Mouse (Mus musculus): ENCODE data around the gene Fam83g.
A peak's percentile ranks its signal among the peaks of the same experiment; 100 is the strongest.

The Fam83g gene

DNA sequence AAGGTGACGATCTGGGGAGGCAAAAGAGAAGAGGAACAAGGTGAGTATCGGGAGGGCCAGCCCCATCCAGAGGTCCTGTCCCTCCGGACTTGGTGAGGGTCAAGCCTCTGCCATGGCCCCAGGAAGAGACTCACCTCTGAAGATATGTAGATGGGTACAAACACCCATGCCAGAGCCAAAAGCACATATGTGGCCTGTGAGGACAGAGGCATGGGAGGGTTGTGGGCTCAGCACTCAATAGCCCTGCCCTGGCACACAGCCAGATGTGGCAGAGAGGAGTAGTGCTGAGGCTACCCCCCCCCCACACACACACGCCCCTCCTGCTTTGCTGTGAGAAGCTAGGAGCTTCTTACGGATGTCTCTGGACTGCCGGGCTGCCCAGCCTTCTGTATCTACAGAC lies 31.2 kb downstream of the Fam83g start:
- no peak for DNase-seq (ENCODE audit: low read depth, low spot score)

DNA sequence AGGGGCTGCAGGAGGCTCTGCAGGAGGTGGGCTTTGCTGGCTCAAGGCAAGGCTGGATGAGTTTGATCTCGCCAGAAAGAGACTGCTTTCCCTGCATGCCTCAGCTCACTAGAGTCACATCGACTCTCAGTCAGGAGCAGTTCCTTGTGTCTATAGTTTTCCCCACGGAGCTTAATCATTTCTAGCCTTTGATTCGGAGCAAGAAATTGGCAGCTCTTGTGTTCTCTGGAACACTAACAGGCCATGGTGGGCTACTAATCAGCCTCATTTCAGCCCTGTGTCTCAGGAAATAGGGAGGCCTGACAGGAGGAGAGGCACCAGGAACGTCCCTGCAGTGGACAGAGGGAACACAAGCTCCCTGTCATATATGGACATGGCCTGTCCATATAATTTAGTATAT lies 34.1 kb downstream of the Fam83g start:
- no peak for DNase-seq (ENCODE audit: low read depth, low spot score)

DNA sequence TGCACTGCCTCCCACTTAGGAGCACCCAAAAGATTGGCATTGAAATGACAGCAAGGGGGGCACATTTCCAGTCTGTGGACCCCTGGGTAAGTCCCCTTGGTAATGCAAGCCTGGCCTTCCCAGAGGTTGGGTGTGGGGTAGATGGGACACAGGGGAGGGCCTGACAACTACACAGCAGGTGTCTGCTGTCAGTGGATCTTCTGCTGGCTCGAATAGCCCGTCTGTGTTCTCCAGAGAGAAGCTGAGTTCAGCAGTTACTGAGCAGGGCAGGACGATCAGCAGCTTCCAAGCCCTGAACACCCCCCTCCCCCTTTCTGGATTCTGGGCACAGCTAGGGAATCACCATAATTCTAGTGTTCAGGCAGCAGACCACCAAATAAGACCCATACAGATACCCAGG lies 35.5 kb downstream of the Fam83g start:
- DNase-seq (ENCODE audit: low read depth, low spot score) = no peak

DNA sequence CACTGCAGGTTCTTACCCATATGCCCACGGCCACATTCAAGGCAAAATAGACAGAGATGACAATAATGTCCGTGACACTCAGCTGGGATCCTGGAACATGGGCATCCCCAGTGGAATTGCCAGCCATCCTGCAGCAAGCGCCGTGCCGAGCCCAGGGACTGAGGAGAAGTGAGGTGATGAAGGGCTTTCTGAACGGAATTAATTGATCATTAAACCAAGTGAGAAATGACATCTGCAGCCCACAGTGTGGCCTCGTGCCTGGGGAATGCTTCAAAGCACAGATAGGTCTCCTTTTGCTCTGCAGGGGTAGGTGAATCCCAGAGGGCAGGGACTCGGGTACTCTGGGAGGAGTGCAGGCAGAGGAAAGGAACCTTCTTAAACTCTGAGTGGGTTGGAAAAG lies 35.9 kb downstream of the Fam83g start:
- no peak for DNase-seq (ENCODE audit: low read depth, low spot score)

DNA sequence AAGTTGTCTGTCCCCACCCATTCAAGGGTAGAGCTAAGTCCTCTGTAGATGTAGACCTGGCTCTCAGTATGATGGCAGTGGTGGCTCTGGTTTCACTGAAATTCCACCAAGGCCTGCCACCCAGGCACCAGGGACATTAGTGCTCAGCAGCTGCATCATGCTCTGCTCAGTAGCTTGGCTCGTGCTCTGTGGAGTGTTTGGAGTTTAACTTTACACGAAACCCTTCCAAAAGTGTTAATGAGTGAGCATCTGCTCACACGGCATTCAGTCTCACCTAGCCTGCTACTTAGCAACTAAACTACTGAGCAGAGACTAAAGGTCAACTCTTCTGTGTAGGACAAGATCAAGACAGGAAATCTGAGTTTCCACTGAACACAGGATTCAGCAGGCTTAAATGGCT lies 36.7 kb downstream of the Fam83g start, which contains the start of gene Slc5a10:
TSS of gene Slc5a10 (minus strand) at position 191 of the 400 bp plus-strand sequence.
- no peak for DNase-seq (ENCODE audit: low read depth, low spot score)

DNA sequence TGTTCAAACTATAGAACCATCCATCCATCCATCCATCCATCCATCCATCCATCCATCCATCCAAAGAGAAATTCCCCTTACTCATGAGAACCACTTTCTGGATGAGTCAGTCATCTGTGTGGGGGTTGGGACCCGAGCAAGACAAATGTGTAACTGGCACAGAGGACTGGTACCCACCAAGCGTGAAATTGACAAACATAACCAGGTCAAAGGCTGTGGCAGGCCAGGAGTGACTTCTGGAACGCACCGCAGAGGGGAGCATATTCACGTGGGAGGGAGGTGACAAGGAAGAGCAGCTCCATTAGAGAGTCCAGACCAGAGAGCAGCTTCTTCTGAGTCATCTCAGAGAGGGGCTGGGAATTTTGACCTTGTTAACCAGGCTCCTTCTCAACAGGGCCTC lies 38.2 kb downstream of the Fam83g start:
- no peak for DNase-seq (ENCODE audit: low read depth, low spot score)

DNA sequence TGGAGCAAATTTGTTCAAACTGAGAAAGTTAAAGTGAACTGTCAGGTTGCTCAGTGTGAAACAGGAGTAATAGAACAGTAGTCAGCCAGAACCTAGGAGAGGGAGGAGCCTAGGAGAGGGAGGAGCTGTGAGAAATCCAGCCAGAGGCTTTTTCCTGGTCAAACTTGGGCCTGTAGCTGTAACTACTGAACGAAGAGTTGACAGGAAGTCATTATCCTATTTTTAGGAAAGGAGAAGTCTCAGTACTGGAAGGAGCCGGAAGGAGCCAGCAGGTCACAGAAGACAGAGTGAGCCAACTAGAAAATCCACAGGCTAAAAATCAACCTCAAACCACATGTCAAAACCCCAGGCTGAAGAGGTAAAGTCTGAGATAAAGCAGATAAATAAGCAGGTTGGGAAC lies 44.1 kb downstream of the Fam83g start:
- DNase-seq (ENCODE audit: low read depth, low spot score) = peak; percentile 13

DNA sequence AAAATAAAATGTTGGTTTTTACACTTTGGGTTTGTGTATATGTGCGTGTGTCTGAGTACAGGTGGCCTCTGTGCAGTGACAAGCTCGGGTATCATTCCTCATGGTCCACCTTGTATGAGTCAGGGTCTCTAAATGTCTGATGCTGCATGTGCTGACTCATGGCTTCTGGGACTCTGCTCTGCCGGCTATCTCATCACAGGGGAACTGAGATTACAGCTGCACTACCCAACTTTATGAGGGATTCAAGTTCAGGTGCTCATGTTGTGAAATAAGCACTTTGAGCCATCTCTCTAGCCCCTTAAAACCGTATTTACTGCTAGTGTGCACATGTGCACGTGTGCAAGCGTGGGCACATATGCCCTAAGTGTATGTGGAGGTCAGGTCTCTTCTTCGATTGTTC lies 48.8 kb downstream of the Fam83g start:
- DNase-seq (ENCODE audit: low read depth, low spot score) = no peak

DNA sequence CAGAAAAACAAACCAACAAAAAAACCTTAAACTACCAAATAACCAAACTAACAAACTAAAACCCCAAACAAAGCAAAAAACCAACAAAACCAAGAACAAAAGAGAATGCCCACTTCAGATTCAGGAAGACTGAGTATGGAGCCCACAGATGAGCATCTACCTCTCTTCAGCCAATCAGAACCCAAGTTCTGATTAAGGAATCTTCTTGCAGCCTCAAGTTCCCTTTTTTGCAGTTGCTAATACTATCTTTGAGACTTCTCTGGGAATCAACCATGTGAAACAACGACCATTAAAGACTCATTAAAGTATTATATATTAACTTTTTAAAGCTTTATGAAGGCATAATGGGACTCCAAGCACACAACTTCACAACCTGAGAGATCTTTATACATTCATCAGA lies 53.4 kb downstream of the Fam83g start:
- no peak for DNase-seq (ENCODE audit: low read depth, low spot score)

DNA sequence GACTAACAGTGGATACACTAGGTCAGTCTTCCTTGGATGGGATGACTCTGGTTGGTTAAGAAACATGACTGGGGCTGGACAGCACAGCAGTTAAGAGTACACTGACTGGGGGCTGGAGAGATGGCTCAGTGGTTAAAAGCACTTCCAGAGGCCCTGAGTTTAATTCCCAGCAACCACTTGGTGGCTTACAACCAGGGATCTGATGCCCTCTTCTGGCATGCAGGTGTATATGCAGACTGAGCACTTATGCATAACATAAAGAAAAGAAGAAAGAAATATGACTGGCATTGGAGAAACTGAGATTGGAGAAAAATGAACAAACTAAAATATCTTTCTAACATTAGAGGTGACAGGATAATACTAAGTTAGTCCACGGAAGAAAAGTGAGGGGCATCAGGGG lies 56.6 kb downstream of the Fam83g start:
- peak; percentile 54 for DNase-seq (ENCODE audit: low read depth, low spot score)

DNA sequence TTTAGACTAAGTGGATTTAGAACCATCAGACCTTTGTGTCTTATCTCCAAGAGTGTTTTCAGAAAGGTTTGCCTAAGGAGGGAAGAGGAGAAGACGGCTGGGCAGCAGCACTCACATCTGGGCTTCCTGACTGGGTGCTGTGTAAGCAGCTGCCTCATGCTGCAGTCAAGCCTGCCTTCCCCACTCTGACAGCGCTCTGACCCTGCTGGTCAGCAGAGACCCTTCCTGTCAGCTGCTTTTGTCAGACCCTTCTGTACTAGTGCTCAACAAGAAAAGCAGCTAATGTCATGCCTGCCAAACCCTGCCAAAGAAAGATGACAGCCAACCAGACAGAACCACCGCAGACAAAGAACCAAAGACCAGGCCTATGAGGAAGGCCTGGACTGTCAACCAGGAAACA lies 59.9 kb downstream of the Fam83g start:
- DNase-seq (ENCODE audit: low read depth, low spot score) = no peak

DNA sequence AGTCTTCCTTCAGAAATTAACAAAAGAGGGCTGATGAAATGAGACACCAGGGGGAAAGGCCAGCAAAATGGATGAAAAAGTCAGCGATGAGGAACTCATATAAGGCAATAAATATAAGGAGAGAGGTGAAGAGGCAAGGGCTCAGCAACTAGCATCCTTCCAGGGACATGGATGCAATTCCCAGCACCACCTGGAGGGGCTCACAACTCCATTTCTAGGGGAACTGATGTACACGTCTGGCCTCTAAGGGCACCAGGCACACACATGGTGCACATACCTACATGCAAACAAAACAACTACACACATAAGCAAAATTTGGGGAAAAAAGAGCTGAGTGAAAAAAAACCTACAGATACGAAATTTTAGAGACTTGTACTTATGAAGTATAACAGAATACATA lies 60.6 kb downstream of the Fam83g start:
- peak; percentile 58 for DNase-seq (ENCODE audit: low read depth, low spot score)

DNA sequence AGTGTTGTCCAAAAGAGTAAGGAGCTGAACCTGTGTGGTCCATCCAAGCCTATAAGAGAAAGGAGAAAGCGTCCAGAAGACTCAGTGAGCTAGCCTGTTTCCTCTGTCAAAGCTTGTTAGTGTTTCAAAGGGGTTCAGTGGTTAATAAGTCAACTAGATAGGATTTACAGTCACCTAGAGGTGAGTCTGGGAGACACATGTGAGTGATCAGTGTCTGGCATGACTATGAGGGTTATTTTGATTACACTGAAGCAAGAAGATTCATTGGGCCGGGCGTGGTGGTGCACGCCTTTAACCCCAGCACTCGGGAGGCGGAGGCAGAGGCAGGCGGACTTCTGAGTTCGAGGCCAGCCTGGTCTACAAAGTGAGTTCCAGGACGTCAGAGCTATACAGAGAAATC lies 61.9 kb downstream of the Fam83g start:
- DNase-seq (ENCODE audit: low read depth, low spot score) = peak; percentile 20

DNA sequence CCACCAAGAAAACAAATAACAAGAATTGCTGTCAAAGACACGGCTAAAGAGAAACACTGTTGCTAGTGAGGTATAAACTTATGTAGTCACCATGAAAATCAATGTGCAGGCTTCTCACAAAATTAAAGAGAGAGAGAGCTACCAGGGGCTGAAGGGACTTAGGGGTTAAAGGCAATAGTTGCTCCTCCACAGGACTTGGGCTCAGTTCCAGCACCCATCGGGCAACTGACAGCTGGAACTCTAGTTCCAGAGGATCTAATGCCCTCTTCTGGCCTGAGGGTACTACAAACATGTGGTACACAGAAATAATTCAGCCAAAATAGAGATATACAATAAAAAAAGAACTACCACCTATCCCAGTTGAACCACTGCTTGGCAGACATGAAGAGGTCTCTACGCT lies 63.3 kb downstream of the Fam83g start:
- no peak for DNase-seq (ENCODE audit: low read depth, low spot score)

DNA sequence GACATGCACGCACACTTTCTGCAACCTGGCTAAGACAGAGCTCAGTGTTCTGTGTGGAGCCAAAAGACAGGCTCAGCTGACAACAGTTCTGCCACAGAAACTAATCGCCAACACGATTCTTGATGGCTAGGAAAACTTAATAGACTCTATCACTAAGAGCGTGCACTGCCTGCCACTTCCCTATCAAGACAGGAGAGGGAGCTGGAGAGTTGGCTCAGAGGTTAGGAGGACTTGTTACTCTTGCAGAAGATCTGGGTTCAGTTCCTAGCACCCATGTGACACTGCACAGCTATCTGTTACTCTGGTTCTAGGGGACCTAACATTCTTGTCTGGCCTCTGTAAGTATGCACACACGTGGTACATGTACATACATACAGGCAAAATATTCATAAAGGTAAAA lies 67.7 kb downstream of the Fam83g start:
- peak; percentile 60 for DNase-seq (ENCODE audit: low read depth, low spot score)

DNA sequence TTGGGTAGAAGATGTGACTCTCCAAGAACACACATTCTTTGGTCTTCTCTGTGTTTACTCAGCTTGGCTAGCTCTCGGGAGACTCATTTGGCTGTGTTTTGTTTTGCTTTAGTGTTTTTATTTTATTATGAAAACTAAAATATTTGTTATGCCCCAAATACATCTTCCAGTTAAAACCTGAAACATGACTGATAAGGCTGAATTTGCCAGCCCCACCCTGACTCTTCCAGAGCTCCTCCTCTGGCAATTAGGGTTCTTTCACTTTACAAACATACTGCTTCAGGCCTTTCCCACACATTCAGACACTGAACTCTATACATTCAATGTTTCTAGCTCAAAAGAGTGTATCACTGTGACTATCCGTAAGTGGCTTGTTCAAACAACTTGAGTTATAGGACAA lies 73.3 kb downstream of the Fam83g start:
- no peak for DNase-seq (ENCODE audit: low read depth, low spot score)
